Mouse (Mus musculus) myocyte (in vitro differentiated cells): ENCODE results near the gene Nadk2. TPM values are rescaled to one million over a fixed set of nuclear protein-coding genes. Genes with fewer than 3 reads are reported as not detected.

Experiments
- H3K27me3 ChIP-seq: one replicate; pipeline ENCODE4 v1.6.1; 2011; ENCODE audit not compliant: control insufficient read depth, insufficient read depth, insufficient read length
- H3K36me3 ChIP-seq: one replicate; pipeline ENCODE4 v1.6.1; 2011; ENCODE audit not compliant: control insufficient read depth, insufficient read depth
- H3K4me2 ChIP-seq: one replicate; pipeline ENCODE4 v1.6.1; 2011; ENCODE audit warnings: low read depth, control low read depth
- H3K4me3 ChIP-seq: one replicate; pipeline ENCODE4 v1.5.1; 2011; ENCODE audit warnings: mild to moderate bottlenecking, control low read depth, moderate library complexity
- H3K79me2 ChIP-seq: one replicate; pipeline ENCODE4 v1.6.1; 2011; ENCODE audit not compliant: control insufficient read depth, insufficient read depth
- H3ac ChIP-seq: one replicate; pipeline ENCODE4 v1.6.1; 2011; ENCODE audit not compliant: control insufficient read depth, insufficient read length
- CEBPB ChIP-seq: IDR thresholded peaks from 2 replicates; pipeline ENCODE4 v1.6.1; 2011; ENCODE audit warnings: mild to moderate bottlenecking, moderate library complexity; ENCODE audit not compliant: poor library complexity, insufficient read depth, severe bottlenecking
- E2F4 ChIP-seq: IDR thresholded peaks from one replicate; pipeline ENCODE4 v1.6.1; 2011; ENCODE audit warnings: mild to moderate bottlenecking, control low read depth, moderate library complexity; ENCODE audit not compliant: insufficient read depth
- MAX ChIP-seq: IDR thresholded peaks from one replicate; pipeline ENCODE4 v1.6.1; 2011; ENCODE audit warnings: low read depth, mild to moderate bottlenecking, control low read depth
- MYOD1 ChIP-seq, 3 experiments: IDR thresholded peaks; one replicate each; pipeline ENCODE4 v1.6.1; 2011; ENCODE audit warnings: control low read depth in 2 of 3, low read depth in 2 of 3, mild to moderate bottlenecking in 2 of 3, moderate library complexity in 1 of 3; ENCODE audit not compliant: insufficient read length in 2 of 3, control insufficient read depth in 1 of 3
- MYOG ChIP-seq, 3 experiments: IDR thresholded peaks; one replicate each; pipeline ENCODE4 v1.6.1; 2011; ENCODE audit warnings: control low read depth in 2 of 3, low read depth in 2 of 3, mild to moderate bottlenecking in 2 of 3; ENCODE audit not compliant: insufficient read length in 2 of 3, control insufficient read depth in 1 of 3, insufficient read depth in 1 of 3
- POLR2A ChIP-seq: IDR thresholded peaks from one replicate; pipeline ENCODE4 v1.6.1; 2011; ENCODE audit warnings: low read depth, mild to moderate bottlenecking, control low read depth, moderate library complexity; ENCODE audit not compliant: insufficient read length
- POLR2AphosphoS2 ChIP-seq: IDR thresholded peaks from one replicate; pipeline ENCODE4 v1.6.1; 2011; ENCODE audit warnings: low read depth, control low read depth; ENCODE audit not compliant: insufficient read length
- REST ChIP-seq: IDR thresholded peaks from one replicate; pipeline ENCODE4 v1.6.1; 2011; ENCODE audit warnings: mild to moderate bottlenecking, control low read depth, moderate library complexity; ENCODE audit not compliant: insufficient read depth, insufficient read length
- SRF ChIP-seq: IDR thresholded peaks from one replicate; pipeline ENCODE4 v1.6.1; 2011; ENCODE audit warnings: low read depth; ENCODE audit not compliant: control insufficient read depth, insufficient read length
- TCF12 ChIP-seq: IDR thresholded peaks from one replicate; pipeline ENCODE4 v1.6.1; 2011; ENCODE audit warnings: mild to moderate bottlenecking, control low read depth; ENCODE audit not compliant: poor library complexity, insufficient read depth, severe bottlenecking
- TCF3 ChIP-seq: IDR thresholded peaks from one replicate; pipeline ENCODE4 v1.6.1; 2011; ENCODE audit warnings: low read depth, control low read depth; ENCODE audit not compliant: insufficient read length
- USF1 ChIP-seq: IDR thresholded peaks from one replicate; pipeline ENCODE4 v1.6.1; 2011; ENCODE audit warnings: low read depth, mild to moderate bottlenecking, control low read depth, moderate library complexity
- polyA plus RNA-seq: library from polyadenylated mRNA; unstranded; fragments of >200 nt; fragmentation: generic; extraction: Trizol; gene quantifications from one replicate; pipeline ENCODE4 v1.2.1, GENCODE M21; 2012; ENCODE audit warnings: missing spikeins

Nadk2 gene
- polyA plus RNA-seq, 1 experiment: 6.3 TPM

GRCm38 (mm10) chr15:9124856-9125255 is 53.8 kb downstream of the Nadk2 start:
- H3ac ChIP-seq: no peak overlapping the region
- no peak overlapping the region for H3K4me3 ChIP-seq
- H3K79me2 ChIP-seq: peaks cover 5% of the 10 kb centered on the region
- peaks cover 60% of the 10 kb centered on the region for H3K36me3 ChIP-seq
- TF ChIP-seq MAX: no peak
- TF ChIP-seq TCF3: no peak
- TF ChIP-seq TCF12: no peak
- no peak for TF ChIP-seq REST
- no peak for TF ChIP-seq E2F4
- TF ChIP-seq POLR2A: no peak
- TF ChIP-seq CEBPB: no peak
- TF ChIP-seq MYOD1 (IDR thresholded peaks at IDR 0.05; ENCODE audit: control insufficient read depth in 1 of 3, insufficient read length in 2 of 3, low read depth in 2 of 3): no peak
- H3K27me3 ChIP-seq: no peaks in the 10 kb centered on the region
- no peak overlapping the region for H3K4me2 ChIP-seq

- H3K79me2 ChIP-seq: peaks cover 19% of the 10 kb centered on the region
- no peak overlapping the region for H3ac ChIP-seq
Measured at GRCm38 (mm10) chr15:9127051-9127791, 56.2 kb downstream of the Nadk2 start.

GRCm38 (mm10) chr15:9130772-9131498 is 59.9 kb downstream of the Nadk2 start:
- Histone ChIP-seq H3ac (no peak overlapping the region), H3K27me3 (no peaks in the 10 kb centered on the region), H3K4me2 (no peak overlapping the region), H3K79me2 (peaks cover 49% of the 10 kb centered on the region), H3K36me3 (peaks cover 54% of the 10 kb centered on the region), H3K4me3 (no peak overlapping the region)
- TF ChIP-seq E2F4 (no peak), MYOD1 (IDR thresholded peaks at IDR 0.05; ENCODE audit: control insufficient read depth in 1 of 3, insufficient read length in 2 of 3, low read depth in 2 of 3) (no peak), CEBPB (no peak), TCF3 (no peak)

More at GRCm38 (mm10) chr15:9127051-9127791, 56.2 kb downstream of the Nadk2 start:
- Histone ChIP-seq H3K27me3 (no peaks in the 10 kb centered on the region), H3K36me3 (peaks cover 61% of the 10 kb centered on the region), H3K4me3 (no peak overlapping the region), H3K4me2 (no peak overlapping the region)
- no peak for TF ChIP-seq TCF12
- TF ChIP-seq MYOG (IDR thresholded peaks at IDR 0.05; ENCODE audit: control insufficient read depth in 1 of 3, insufficient read depth in 1 of 3, insufficient read length in 2 of 3, low read depth in 2 of 3): no peak
- no peak for TF ChIP-seq MYOD1 (IDR thresholded peaks at IDR 0.05; ENCODE audit: control insufficient read depth in 1 of 3, insufficient read length in 2 of 3, low read depth in 2 of 3)
- no peak for TF ChIP-seq CEBPB
- TF ChIP-seq POLR2A: no peak
- no peak for TF ChIP-seq USF1
- no peak for TF ChIP-seq E2F4

- Histone ChIP-seq H3K4me3 (no peak overlapping the region), H3K27me3 (no peaks in the 10 kb centered on the region), H3K4me2 (no peak overlapping the region), H3K36me3 (peaks cover 53% of the 10 kb centered on the region), H3ac (no peak overlapping the region), H3K79me2 (peaks cover 55% of the 10 kb centered on the region)
- no peak for TF ChIP-seq POLR2AphosphoS2
- no peak for TF ChIP-seq USF1
- TF ChIP-seq MYOG (IDR thresholded peaks at IDR 0.05; ENCODE audit: control insufficient read depth in 1 of 3, insufficient read depth in 1 of 3, insufficient read length in 2 of 3, low read depth in 2 of 3): no peak
- TF ChIP-seq REST: no peak
- no peak for TF ChIP-seq POLR2A
- TF ChIP-seq SRF: no peak
- no peak for TF ChIP-seq E2F4
- no peak for TF ChIP-seq TCF12
- TF ChIP-seq CEBPB: no peak
- no peak for TF ChIP-seq MYOD1 (IDR thresholded peaks at IDR 0.05; ENCODE audit: control insufficient read depth in 1 of 3, insufficient read length in 2 of 3, low read depth in 2 of 3)
- TF ChIP-seq MAX: no peak
- no peak for TF ChIP-seq TCF3
Measured at GRCm38 (mm10) chr15:9131499-9131888, 60.4 kb downstream of the Nadk2 start.
